Mouse (Mus musculus) heart, adult 2 months (tissue): Measurements from ENCODE around the gene Dnm2. TPM values are rescaled to one million over a fixed set of nuclear protein-coding genes. Genes with fewer than 3 reads are reported as not detected.

Experiments used
- DNase-seq, 2 experiments: peaks; one replicate each; pipeline ENCODE4 v3.0.0; 2021
- H3K27ac ChIP-seq: fragments of 200-600 bp; 2 replicates; pipeline ENCODE4 v1.8.1; 2022
- H3K27me3 ChIP-seq: fragments of 200-500 bp; 2 replicates; pipeline ENCODE4 v1.6.1; 2012; ENCODE audit warnings: mild to moderate bottlenecking, low read length, inconsistent platforms, mixed read lengths; ENCODE audit not compliant: control insufficient read depth, insufficient read depth
- H3K36me3 ChIP-seq: fragments of 200-500 bp; 2 replicates; pipeline ENCODE4 v1.6.1; 2012; ENCODE audit warnings: low read length, inconsistent platforms; ENCODE audit not compliant: control insufficient read depth, insufficient read depth
- H3K4me1 ChIP-seq: fragments of 200-500 bp; 2 replicates; pipeline ENCODE4 v1.6.1; 2011; ENCODE audit warnings: low read length; ENCODE audit not compliant: control insufficient read depth, insufficient read depth
- H3K4me3 ChIP-seq: fragments of 200-600 bp; 2 replicates; pipeline ENCODE4 v1.8.1; 2022
- H3K79me2 ChIP-seq: fragments of 200-500 bp; replicated peaks from 2 replicates; pipeline ENCODE4 v1.6.1; 2012; ENCODE audit warnings: mild to moderate bottlenecking, inconsistent platforms, low read length, moderate library complexity, mixed read lengths; ENCODE audit not compliant: control insufficient read depth, insufficient read depth
- H3K9ac ChIP-seq: fragments of 200-500 bp; 2 replicates; pipeline ENCODE4 v1.6.1; 2012; ENCODE audit warnings: low read depth, mild to moderate bottlenecking, control low read depth, inconsistent platforms, low read length, mixed read lengths
- CTCF ChIP-seq: fragments of 200-600 bp; IDR thresholded peaks from 2 replicates; pipeline ENCODE4 v1.8.1; 2022; ENCODE audit warnings: antibody characterized with exemption, mild to moderate bottlenecking, moderate library complexity
- EP300 ChIP-seq: fragments of 200-500 bp; IDR thresholded peaks from 2 replicates; pipeline ENCODE4 v1.6.1; 2011; ENCODE audit warnings: low read depth, low read length, control low read depth; ENCODE audit not compliant: insufficient read depth
- POLR2A ChIP-seq: fragments of 200-500 bp; IDR thresholded peaks from 2 replicates; pipeline ENCODE4 v1.6.1; 2011; ENCODE audit warnings: mild to moderate bottlenecking, low read depth, low read length, control low read depth; ENCODE audit not compliant: insufficient read depth
- WGBS: fragments of 180-500 bp; shearing (Covaris S2); methylation state at CpG from one replicate; pipeline ENCODE4 v1.1.7; 2018; 5-methylcytosine and 5-hydroxymethylcytosine counted together
- intact Hi-C: fragments of 180-260 bp; cut with DNase I; formaldehyde crosslinking; loops from one replicate; pipeline ENCODE4 v1.15.1; 2025
- polyA plus RNA-seq: library from polyadenylated mRNA; depleted of rRNA; stranded (reverse); fragments of >200 nt; gene quantifications from 2 replicates; pipeline ENCODE4 v1.2.3, GENCODE M21; 2012
- total RNA-seq, 2 experiments: library from RNA; stranded (reverse); gene quantifications; 2 replicates each; pipeline ENCODE4 v1.2.3; 2021

The Dnm2 gene
- total and polyA plus RNA-seq, 3 experiments = 63.9 to 68.2 (median 64.8) TPM

DNA sequence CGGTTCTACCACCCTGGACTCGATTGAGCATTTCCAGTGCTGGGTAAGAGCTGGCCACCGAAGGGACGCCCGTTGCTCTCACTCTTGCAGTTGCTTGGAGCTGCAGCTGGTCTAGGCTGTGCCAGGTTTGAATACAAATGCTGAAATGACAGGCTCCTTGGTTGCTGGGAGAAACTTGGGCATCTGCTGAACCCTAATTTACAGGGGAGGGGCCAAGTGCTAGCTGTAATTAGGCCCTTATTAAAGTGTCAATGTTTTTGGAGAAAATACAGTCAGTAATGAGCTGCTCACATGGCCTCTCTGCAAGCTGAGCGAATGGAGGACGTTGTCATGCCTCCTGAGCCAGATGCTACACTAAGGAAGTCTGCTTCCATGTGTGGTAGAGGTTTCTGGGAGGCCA lies 6.0 kb downstream of the Dnm2 start:
- WGBS = 71% methylated on average over 7 of the region's 7 CpGs
- TF ChIP-seq EP300 (no peak), POLR2A (no peak), CTCF (no peak)
- peaks cover 43% of the 10 kb centered on the region for H3K4me1 ChIP-seq

DNA sequence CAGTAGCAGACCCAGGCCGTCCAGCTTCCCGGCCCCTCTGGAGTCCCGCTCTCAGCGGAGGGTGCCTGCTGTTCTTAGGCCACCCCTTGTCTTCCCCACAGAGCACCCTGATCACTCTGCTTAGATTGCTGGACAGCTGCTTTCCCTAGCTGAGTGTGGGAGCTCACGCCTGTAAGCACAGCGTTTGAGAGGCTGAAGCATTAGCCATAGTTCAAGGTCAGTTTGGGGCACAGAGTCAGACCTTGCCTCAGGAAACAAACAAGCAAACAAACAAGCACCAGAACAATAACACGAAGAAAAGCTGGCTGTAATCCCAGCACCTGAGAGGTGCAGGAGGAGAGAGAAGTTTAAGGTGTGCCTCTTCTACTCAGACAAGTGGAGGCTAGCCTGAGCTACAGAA lies 7.4 kb downstream of the Dnm2 start:
- WGBS = 68% methylated on average over 7 of the region's 7 CpGs
- Histone ChIP-seq H3K27me3 (no peaks in the 10 kb centered on the region), H3K9ac (no peak overlapping the region), H3K79me2 (peaks cover 13% of the 10 kb centered on the region), H3K4me3 (no peak overlapping the region), H3K27ac (no peak overlapping the region), H3K36me3 (peaks cover 16% of the 10 kb centered on the region), H3K4me1 (peaks cover 51% of the 10 kb centered on the region)
- intact Hi-C loops = no loop called here
- DNase-seq = no peak
- TF ChIP-seq EP300 = no peak
- TF ChIP-seq POLR2A = no peak
- TF ChIP-seq CTCF = no peak

More for the DNA sequence above, 6.0 kb downstream of the Dnm2 start:
- Histone ChIP-seq H3K27me3 (no peaks in the 10 kb centered on the region), H3K79me2 (peaks cover 12% of the 10 kb centered on the region), H3K36me3 (peaks cover 11% of the 10 kb centered on the region), H3K4me3 (no peak overlapping the region), H3K27ac (no peak overlapping the region), H3K9ac (no peak overlapping the region)
- DNase-seq = no peak
- intact Hi-C loops = loop anchor here (2.0 kb wide), 1 partner anchor 16 kb away; no protein-coding TSS in a partner anchor

- Histone ChIP-seq H3K4me1 (peaks cover 50% of the 10 kb centered on the region), H3K27me3 (no peaks in the 10 kb centered on the region), H3K36me3 (peaks cover 8% of the 10 kb centered on the region; the same call in 1 of the 2 replicates), H3K4me3 (no peak overlapping the region), H3K9ac (no peak overlapping the region), H3K27ac (no peak overlapping the region), H3K79me2 (peaks cover 14% of the 10 kb centered on the region)
- WGBS = 54% methylated on average over 8 of the region's 8 CpGs
- no peak for DNase-seq
- intact Hi-C loops = no loop called here
- TF ChIP-seq EP300 = no peak
- peak; percentile 51 for TF ChIP-seq CTCF
- TF ChIP-seq POLR2A = no peak
Observed at GRCm38 (mm10) chr9:21433766-21434165, 9.1 kb downstream of the Dnm2 start.

GRCm38 (mm10) chr9:21434410-21434809 lies 9.7 kb downstream of the Dnm2 start:
- peaks cover 15% of the 10 kb centered on the region for H3K79me2 ChIP-seq

DNA sequence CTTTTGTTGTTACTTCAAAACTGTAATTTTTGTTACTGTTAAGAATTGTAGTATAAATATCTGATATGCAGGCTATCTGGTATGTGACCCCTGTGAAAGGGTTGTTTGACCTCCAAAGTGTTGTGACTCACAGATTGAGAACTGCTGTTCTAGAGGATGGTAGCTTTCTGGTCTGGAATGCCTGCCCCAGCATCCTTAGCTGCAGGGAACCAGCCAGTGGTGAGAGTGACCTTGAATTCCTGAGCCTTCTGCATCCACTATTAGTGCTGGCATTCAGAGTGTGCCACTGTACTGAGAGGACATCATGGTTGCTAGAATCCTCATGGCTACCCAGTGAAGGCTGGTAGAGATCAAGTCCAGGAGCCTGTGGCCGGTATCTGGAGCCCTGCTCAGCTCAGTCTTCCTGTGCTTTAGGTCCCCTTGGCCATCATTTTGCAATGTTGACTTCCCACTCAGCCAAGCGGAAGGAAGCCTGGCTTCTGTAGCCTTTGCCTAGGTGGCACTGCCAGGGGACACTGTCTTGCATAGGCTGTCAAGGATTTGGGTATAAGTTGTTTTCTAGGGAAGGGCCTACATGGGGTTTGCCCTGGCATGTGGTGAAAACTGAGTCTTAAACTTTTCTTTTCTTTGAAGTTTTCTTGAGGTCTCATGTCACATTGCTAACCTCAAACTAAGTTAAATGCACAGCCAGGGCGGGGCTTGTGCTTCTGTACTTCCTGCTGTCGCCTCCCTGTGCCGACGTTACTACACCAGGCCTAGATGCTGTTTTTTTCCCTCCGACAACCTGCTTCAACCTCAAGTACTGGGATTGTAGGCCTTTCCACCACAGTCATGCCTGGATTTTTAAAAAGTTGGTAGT lies 11.3 kb downstream of the Dnm2 start:
- no peak overlapping the region for H3K4me3 ChIP-seq
- no peaks in the 10 kb centered on the region for H3K27me3 ChIP-seq
- WGBS = 51% methylated on average over 7 of the region's 7 CpGs
- no peak overlapping the region for H3K9ac ChIP-seq
- H3K4me1 ChIP-seq = peaks cover 45% of the 10 kb centered on the region
- H3K79me2 ChIP-seq = peaks cover 13% of the 10 kb centered on the region
- DNase-seq = peak in 1 of 2 experiments; percentile 61
- intact Hi-C loops = no loop called here
- peak overlapping the region; percentile 54 for H3K27ac ChIP-seq
- TF ChIP-seq POLR2A (no peak), CTCF (no peak), EP300 (no peak)
- H3K36me3 ChIP-seq = peaks cover 10% of the 10 kb centered on the region; the same call in 1 of the 2 replicates

More at GRCm38 (mm10) chr9:21434410-21434809, 9.7 kb downstream of the Dnm2 start:
- no peak for DNase-seq
- TF ChIP-seq POLR2A (no peak), CTCF (no peak), EP300 (no peak)
- intact Hi-C loops = no loop called here
- Histone ChIP-seq H3K36me3 (peaks cover 10% of the 10 kb centered on the region; the same call in 1 of the 2 replicates), H3K27me3 (no peaks in the 10 kb centered on the region), H3K27ac (no peak overlapping the region), H3K4me3 (no peak overlapping the region), H3K9ac (no peak overlapping the region), H3K4me1 (peaks cover 51% of the 10 kb centered on the region)
- 37% methylated on average over 2 of the region's 2 CpGs for WGBS

DNA sequence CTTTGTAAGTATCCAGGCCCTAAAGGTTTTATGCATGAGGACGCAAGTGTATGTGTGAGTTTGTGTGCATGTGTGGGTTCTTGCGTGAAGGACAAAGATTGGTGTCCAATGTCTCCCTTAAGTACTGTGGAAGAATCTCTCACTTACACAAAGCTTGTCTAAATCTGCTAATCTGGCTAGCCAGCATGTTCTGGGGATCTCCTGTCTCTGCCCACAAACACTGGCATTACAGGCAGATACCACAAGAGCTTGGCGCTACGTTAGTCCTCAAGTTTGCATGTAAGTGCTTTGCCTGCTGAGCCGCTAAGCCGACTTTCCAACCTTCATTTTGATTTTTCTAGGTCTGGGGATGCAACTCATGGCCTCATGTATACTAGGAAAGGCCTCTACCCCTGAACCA lies 12.9 kb downstream of the Dnm2 start:
- no peak overlapping the region for H3K9ac ChIP-seq
- no peaks in the 10 kb centered on the region for H3K27me3 ChIP-seq
- DNase-seq = no peak
- peaks cover 41% of the 10 kb centered on the region for H3K4me1 ChIP-seq
- H3K79me2 ChIP-seq = peaks cover 14% of the 10 kb centered on the region
- no peak overlapping the region for H3K4me3 ChIP-seq
- peaks cover 10% of the 10 kb centered on the region; the same call in 1 of the 2 replicates for H3K36me3 ChIP-seq
- TF ChIP-seq EP300 (no peak), CTCF (no peak), POLR2A (no peak)
- 91% methylated on average over 6 of the region's 6 CpGs for WGBS
- peak overlapping the region; percentile 24; the same call in 1 of the 2 replicates for H3K27ac ChIP-seq
- intact Hi-C loops = no loop called here
